Mouse (Mus musculus): ENCODE data around the gene Nosip.
A peak's percentile ranks its signal among the peaks of the same experiment; 100 is the strongest.
"Not testable (repeated sequence)": the region's sequence is repeated elsewhere in the genome, so short reads cannot be mapped to it uniquely, and the experiment has no call there.

The Nosip gene

DNA sequence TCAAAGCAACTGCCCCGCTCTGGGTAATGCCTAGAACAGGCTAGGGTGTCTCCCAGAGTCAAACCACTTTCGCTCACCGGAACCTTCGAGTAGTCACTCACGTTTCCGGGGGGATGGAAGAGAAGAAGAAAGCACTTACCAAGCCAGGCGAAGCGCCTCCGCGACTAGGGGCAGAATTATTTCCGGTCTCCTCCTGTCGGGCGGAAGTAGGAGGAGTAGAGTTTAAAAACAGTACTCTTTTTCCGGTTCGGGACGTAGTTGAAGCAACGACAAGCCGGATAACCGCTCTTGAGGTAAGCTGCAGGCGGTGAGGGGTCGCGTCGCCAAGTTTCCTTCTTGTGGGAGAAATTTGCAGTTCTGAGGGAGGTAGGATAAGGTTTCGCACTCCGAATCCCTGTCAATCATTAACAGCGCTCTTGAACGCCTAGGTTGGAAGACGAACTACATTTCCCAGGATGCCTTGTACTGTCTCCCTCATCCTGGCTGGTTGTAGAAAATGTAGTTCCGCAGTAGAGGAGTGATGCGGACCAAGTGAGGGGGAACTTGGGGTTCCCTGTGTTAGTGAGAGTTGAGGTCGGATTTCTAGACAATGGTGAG, at the start of gene Nosip, which contains the start of gene Prrg2:
Gene Nosip (plus strand): TSS at position 191 of the 597 bp plus-strand sequence.
Gene Prrg2 (minus strand): TSS at position 439 of the 597 bp plus-strand sequence.
- peak; percentile 96 for DNase-seq

DNA sequence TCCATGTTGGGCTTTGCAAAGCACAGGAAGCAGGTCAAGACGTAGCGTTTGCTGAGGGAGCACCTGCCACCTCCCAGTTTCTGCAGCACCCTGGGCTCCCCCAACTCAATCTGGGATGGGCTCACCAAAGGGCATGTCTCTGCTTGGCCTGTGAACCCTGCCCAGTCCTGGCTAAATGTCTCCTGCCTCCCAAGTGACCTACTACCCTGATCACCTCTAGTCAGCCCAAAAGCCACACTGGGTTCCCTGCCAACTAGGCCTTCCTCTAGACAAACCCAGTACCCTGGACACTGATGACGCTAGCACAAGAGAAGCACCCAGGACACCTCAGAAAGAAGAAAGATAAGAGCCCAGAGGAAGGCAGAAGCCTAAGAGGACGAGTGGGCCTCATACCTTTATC, 49.4 kb upstream of the Nosip start:
- no peak for DNase-seq

DNA sequence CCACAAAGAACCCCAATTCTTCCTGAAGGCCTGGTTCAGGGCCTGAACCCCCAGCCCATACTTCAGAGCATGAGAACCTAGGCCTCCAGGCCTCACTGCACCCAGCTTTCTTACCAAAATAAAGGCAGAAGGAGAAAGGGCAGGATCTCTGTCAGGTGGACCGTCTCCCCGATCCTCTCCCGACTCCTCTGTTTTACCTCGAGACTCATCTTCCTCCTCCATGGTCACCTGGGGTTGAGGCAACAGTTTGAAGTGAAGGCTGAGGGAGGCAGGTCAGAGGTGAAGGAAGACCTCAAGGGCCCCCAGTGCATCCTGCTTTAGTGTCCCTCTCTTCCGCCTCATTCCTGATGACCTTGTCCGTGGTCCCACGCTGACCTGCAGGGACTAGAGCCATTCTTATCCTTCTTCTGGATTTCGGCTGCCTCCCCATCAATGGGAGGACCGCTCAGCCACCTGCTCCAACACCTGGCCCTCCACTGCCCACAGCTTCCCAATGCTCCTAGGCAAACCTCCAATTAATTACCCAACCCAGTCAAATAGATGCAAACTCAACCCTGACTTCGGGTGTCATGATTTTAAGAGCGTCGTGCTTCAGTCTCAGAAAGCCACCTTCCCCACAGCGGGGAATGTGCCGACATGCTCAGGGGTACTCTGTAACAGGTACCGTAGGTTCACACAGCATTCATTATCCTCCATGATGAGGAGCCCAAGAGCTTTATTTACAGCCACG, 48.7 kb upstream of the Nosip start:
- no peak for DNase-seq

DNA sequence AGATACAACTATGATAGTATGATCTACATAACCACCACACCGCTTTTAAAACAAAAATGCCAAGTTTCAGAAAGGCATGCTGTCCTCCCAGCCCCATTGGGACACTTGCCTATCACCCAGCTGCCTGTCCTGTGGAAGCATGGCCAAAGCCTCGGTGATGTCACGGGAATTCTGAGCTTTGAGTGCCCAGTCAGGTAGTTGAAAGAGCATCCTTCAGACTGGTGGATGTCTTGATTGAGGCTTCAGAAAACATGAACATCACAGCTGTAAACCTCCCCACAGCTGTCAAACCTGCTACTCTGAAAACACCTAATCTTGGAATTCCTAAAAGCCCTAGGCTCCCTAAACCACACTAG, 48.2 kb upstream of the Nosip start:
- no peak for DNase-seq

DNA sequence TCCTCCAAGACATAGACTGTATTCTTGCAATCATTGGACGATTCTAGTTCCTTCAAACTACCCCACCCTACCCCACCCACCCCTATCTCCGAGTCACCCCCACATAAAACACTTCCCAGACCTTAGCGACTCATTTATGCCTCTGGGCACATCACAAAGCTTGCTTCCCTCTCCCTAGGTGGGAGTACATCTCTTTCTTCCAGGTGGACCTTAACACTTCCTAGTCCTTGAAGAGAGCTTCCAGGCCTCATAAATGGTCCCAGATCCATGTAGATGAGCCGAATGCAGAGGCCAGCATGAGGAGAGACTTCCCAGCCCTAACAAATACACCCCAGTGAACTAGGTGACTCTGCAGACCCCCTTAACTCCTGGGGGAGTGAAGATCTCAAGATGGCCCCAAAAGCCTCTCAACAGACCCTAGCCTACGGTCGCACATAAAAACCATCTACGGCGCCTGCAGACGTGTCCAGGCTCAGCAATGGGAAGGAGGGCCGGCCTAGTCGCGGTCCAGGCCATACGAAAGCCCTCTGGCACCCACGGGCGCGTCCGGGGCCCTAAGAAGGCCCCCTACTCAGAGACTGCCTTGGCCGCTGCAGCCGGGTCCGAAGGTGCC, 46.8 kb upstream of the Nosip start:
- no peak for DNase-seq

DNA sequence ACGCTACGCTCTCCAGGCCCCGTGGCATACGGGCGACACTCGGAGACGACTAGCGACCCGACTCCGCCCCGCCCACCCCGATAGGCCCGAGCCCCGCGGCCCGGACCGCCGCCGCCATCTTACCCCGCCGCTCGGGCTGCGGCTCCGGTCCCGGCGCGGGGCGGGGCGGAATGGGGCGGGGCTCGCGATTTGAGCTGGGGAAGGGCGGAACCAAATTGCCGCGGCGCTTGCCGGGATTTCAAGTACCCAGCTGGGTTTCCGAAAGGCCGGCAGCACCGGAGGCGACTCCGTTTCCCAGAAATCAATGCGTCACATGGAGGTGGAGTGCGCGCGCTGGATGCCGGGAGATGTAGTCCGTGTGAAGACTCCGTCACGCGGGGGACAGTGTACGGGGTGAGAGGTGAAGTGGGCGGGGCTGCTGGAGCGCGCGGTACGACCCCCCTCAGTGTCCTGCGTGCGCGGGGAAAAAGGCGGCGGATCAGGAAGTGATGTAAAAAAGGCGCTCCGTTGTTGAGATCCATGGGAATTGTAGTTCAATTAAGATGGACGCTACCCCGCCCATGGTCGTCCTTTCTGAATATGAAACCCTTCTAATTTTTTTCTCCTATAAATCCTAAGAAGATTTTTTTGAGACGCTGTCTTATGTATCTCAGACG, 46.1 kb upstream of the Nosip start, which contains the start of gene Scaf1:
Gene Scaf1 (minus strand): TSS at position 407 of the 656 bp plus-strand sequence.
- DNase-seq: peak; percentile 100

DNA sequence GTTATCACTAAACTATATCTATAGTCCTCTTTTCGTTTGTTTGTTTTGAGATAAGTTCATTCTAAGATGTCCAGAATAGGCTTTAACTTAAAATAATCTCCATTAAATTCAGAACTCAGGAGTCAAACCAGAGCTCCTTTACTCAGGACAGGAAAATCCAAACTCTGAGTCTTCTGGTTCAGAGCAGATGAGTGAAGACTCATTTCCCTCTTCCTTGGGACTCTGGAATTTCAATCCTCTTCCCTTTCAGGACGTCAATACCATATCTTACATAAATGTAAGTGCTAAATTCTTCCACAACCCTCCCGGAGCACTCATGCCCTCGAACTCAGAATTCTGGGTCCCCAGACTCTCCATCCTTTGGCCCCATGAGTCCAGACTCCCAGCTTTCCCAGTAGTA, 45.5 kb upstream of the Nosip start:
- DNase-seq: no peak

DNA sequence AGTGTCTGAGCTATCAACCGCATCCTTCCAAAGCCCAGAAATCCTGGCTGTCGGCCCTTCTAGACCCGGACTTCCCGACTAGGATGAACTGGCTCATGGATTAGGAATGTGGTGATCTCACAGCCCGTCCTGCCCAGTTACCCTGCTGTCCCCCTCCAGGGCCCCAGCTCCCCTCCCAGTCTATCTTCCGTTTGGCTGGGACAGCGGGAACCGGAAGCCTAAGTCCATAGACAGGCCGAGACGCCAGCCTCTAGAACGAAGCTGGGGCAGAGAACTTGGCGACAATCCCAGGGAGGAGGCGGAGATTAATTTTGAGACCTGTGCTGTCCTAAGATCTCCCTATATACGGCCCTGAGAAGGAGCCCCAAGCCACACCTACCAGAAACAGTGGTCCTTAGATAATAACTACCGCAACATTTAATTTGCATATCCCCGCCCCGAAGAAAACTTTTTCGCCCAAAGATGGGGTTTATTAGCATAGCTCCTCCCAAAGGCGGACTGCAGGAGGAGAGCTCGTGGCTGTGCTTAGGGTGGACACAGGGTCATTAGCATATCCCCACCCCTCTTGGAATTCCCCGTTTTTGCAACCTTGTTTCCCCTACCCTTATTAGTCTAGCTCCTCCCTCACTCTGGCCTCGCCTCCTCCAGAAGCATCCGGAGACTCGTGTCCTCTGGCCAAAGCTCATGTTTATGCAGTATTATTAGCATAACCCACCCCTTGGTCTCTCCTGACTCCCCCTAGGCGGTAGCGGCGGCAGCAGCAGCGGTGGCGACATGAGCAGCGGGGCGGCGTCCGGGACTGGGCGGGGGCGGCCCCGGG, 44.8 kb upstream of the Nosip start, which contains the start of gene Rras:
Gene Rras (plus strand): TSS at position 720 of the 820 bp plus-strand sequence.
- peak; percentile 96 for DNase-seq

DNA sequence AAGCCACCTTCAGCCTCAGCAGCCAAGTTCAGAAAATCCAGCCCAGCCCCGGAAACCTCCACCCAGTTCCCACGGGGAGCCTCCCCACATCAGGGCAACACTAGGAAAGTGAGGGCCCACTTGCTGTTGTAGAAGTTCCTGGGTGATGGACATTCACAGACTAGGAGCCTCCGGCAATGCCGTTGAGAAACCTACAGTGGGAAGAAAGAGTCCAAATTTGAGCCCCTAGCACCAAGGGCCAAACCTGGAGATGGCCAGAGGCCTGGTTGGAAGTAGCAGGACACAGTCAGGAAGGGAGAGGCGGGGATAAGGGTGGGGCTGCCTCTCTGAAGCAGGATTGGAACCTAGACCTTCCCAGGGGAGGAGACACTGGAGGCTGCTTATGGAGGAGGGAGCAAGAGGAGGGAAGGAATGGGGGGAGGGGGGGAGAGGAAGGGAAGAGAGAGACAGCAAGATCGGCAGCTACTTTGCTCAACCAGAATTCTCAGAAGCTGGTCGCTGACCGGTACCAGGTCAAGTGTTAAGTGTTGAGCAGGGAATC, 43.1 kb upstream of the Nosip start:
- DNase-seq: peak; percentile 81

DNA sequence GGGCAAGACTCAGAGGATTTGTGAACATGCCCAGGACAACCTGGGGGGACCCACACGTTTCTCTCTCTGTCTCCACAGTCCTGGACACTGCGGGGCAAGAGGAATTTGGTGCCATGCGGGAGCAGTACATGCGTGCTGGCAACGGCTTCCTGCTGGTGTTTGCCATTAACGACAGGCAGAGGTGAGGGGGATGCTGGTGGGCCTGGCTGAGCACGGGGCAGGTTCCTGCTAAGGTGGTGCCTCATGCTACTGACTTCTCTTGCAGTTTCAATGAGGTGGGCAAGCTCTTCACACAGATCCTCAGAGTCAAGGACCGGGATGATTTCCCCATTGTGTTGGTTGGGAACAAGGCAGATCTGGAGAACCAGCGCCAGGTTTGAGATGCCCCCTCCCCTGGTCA, 42.0 kb upstream of the Nosip start:
- no peak for DNase-seq

DNA sequence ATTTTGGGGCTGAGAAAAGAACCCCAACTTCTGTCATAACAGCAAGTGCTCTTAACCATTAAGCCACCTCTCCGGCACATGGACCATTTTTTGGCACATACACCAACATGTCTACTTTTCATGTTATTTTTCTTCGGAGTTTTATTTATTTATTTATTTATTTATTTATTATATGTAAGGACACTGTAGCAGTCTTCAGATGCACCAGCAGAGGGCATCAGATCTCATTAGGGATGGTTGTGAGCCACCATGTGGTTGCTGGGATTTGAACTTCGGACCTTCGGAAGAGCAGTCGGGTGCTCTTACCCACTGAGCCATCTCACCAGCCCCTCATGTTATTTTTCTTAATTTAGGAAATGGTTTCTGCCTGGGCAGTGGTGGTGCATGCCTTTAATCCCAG, 38.5 kb upstream of the Nosip start:
- DNase-seq: not testable (repeated sequence)

DNA sequence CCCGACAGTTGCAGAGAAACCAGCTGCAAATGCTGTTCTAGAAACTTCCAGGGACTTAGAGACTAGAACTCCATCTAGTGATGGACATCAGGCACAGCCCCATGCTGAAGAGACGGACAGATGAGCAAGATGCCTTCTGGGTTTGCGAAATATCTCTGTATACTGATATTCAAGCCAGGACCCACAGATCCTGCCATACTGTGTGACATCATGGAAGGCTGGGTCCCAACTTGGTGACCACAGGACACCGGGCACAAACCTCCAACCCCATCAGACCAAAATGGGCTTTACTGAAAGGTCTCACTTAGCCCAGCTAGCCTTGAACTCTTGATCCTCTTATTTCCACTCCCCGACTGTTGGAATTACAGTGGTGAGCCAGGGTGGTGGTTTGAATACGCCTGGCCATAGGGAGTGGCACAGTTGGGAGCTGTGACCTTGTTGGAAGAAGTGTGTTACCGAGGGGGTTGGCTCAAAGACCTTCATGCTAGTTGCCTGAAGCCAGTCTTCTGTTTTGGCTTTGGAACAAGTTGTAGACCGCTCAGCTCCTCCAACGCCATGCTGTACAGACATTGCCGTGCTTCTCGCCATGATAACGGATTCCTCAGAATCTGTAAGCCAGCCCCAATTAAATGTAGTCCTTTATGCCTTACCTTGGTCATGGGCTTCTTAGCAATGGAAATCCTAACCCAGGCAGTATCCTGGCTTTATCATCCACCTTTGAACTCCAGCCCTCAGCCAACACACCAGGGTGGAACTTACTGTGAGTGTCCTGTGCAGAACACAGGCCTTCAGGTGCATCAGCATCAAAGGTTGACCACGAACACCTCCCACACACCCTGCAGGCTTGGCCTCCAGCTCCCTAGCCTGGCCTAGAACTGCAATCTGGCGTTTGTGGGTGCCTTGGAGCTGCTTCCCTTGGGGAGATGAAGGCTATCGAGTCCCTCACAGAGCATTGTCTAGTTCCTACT, 37.7 kb upstream of the Nosip start:
- DNase-seq: no peak

DNA sequence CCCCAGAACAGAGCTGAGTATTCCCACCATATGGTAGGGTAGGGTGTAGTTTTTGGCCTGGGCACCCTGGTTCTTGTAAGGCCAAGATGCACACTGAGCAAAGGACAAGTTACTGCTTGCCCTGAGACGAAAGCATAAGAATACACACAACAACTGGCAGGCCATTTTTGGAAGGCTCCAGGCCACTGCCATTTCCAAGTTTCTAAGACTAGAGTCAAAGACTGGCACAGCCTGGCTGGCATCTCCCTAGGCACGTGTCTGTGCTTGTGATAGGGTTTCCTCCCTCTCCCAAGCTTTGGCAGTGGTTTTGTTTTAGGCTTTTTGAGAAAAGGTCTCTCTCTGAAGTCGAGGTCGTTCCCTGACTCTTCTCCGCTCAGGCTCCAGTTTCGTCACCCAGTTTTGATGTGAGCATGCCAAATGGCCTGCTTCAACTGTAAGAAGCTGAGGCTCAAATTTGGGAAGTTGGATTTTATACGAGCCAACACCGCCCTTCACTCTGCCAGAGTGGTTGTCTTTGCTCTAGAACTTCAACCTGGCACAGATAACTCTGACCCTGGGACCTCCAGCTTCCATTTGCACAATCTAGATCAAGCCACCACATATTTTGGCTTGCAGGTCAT, 36.5 kb upstream of the Nosip start:
- DNase-seq: no peak

DNA sequence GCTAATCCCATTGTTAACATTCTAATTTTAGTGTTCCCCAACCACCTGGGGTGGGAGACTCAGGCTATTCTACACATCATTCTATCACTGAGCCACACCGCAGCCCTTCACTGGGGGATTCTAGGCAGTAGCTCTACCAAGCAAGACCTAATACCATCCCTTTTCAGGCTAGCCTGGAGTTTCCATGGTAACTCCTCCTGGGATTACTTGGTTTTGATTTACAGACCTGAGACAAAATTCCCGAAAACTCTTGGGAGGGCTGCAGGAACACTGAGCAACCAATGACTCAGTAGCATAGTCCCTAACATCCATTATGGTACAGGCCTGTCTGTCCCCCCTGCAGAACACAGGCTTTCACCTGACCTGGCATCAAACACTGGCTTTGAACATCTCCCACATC, 36.0 kb upstream of the Nosip start:
- DNase-seq: no peak

DNA sequence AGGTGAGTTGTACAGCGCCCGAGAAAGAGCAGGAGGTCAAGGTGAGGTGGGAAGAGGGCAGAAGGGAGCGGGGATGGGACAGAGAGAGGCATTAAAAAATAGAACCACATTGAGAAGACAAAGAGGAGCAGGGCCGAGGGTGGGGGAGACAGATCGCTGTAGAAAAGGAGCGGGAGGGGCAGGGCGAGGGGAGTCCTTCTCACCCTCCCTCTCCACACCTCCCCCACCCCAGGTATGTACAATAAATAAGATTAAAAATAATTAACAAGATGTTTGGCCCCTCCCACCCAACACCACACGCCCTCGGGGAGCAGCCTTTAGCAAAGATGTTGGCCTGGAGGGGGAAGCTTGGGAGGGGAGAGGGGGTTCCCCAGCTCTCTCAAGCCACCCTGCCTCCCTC, 34.5 kb upstream of the Nosip start:
- DNase-seq: no peak

DNA sequence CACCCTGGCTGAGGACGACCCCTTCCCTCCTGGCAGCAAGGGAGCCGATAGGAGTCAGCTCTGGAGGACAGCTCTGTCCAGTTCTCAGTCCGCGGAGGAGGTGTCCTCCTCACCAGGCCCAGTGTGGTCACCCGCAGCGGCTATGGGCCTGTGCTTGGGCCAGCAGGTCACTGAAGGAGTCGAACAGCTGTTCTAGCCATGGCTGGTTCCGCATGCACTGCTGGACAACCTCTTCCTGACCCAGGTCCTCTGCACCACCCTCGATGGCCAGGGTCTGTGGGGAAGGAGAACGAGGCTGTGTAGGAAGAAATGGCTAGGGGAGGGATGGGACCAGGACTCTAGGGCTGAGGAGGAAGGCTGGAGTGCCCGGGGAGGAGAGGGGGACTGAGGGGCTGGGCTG, 33.9 kb upstream of the Nosip start:
- no peak for DNase-seq

DNA sequence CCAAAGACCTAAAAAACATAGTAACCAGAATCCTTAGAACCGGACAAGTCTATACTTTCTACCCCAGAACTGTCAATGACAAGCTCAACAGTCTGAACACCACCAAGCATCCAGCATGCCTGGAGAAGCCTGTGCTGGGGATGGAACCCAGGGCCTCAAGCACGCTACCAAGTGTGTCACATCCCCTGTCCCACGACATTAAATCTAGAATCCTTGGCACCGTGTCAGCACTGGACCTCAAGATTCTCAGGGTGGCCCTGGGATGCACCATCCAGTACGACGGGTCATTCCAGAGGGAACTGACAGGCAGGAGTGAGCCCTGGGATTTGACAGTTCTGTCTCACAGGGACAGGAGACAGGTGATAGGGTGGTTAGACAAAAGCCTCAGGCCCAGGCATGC, 32.2 kb upstream of the Nosip start:
- DNase-seq: no peak

DNA sequence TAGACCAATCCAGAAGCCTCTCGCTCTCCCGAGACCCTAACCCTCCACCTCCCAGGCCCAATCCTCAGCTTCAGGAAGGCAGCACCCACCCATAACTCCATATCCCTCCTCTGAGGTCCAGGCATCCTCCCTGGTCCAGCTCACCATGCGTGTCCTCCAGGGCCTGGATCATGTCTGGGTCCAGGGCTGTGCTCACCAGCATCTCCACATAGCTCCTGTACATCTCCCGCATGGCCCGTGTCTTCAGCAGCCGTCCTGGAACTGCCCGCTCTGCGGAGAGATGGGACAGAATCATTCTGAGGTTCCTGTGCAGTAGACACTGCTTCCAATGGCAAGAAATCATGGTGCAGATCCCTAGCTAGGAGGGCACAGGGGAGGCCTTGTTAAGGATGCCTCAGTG, 31.4 kb upstream of the Nosip start:
- DNase-seq: no peak

DNA sequence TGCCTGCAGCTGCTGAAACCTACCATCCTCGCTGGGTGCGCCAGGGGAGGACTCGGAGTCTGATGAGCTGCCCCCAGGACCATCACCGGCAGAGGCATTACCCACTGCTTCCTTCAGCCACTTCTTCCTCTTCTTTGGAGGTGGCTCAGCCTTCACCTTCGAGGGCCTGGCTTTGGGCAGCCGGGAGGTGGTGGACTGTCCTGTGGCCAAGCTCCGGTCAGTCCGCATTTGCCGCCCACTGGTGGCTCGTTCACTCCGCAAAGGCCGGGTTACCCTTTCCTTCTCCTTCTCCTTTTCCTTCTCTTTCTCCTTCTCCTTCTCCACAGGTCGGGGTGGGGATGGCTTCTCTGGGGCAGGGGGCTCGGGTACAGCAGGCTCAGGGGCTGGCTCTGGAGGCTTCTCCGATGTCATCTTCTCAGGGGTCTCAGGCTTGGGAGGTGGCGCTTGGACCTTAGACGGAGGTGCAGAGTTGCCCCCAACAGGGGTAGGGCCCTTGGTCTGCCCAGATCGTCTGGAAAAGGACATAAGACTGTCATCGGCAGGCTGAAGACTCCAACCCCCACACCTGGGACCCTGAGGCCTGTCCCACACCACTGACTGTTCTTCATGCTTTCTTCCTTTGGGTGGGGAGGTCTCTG, 28.4 kb upstream of the Nosip start:
- no peak for DNase-seq

DNA sequence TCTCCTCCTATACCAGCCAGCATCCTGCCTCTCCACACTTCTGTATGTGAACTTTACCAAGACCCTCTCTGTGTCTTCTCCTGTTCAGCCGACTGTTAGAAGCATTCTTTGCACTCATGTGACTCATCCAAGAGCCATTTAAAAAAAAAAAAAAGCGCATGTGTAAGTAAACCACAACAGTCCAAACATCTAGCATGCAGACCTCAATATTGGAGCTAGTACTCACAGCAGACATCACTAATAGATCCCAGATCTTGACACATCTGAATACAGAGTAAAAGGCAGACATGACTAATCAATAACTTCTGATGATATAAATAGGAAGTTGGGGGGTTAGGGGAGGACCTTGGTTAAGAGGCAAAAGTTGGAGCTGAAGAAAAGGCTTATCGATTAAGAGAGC, 26.6 kb upstream of the Nosip start:
- DNase-seq: no peak

All from kidney, postnatal 14 days (tissue).